Mouse (Mus musculus): Measurements from ENCODE around the gene Prkce.

GRCm38 (mm10) chr17:86559206-86559891, 391.8 kb downstream of the Prkce start:
- no peak for TF ChIP-seq CTCF (IDR thresholded peaks at IDR 0.05; ENCODE audit: low read depth)
- TF ChIP-seq EP300 (IDR thresholded peaks at IDR 0.05; ENCODE audit: low read depth): no peak
